Comparison of ENCODE assay signal across 1 mouse cellular context in the genomic region with DNA sequence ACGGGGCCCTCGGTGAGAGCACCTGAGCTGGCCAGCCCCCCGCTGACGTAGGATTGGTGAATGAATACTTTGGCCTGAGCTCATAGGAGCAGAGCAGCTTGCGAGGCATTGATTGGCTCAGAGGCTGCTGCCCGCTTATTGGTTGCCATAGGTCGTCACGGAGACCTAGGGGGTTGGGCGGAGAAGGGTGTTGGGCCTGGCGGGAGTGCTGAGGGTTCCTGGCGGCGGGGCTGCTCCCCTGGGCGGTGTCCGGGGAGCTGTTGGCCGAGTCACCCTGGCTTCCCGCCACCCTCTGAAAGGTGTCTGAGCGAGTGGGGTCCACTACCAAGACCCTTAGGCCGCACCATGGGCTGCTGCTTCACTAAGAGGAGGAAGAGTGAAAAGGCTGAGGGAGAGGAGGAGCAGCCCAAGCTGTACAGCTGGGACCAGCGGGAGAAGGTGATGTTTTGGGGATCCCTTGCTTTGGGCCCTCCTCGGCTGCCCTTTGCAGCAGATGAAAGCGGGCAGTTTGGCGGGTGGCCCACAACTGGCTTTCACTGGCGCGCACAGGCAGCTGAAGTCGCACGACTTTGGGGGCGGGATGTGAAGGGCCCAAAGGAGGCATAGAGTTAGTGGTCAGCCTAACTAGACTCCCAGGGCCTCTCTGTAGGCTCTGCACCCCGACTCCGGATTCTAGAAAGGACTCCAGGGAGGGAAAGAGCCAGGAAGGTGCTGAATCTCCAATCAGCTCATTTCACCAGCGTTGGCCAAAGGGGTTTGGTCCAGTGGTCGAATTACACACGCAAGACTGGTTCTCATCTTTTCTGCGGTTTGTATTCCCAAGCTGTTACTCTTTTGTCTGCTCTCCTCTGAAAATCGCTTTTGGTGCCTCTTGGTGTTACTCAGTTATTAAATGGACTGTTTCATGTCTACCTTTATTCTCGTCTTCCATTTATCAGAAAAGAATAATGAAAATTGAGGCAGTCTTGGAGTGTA.
TF ChIP-seq lines count a peak whose summit lies in the region.

TSS of gene Rp2 (plus strand) at position 91 of the 975 bp plus-strand sequence.

TF ChIP-seq in MEL, 35 proteins besides CTCF, POLR2A, EP300 and RAD21 (continued from another document):
- TF ChIP-seq TCF12 (IDR thresholded peaks at IDR 0.05; ENCODE audit: low read depth, low read length) (peak; percentile 26; the same call in 1 of the 2 replicates), CHD1 (IDR thresholded peaks at IDR 0.05; ENCODE audit: low read depth, low read length) (no peak), SMC3 (IDR thresholded peaks at IDR 0.05; ENCODE audit: low read depth, low read length) (no peak), USF2 (IDR thresholded peaks at IDR 0.05; ENCODE audit: borderline replicate concordance in 1 of 2, insufficient read depth in 1 of 2, low read depth in 1 of 2, low read length in 2 of 2) (no peak), MYB (IDR thresholded peaks at IDR 0.05; ENCODE audit: low read depth, low read length) (no peak), ZC3H11A (IDR thresholded peaks at IDR 0.05; ENCODE audit: low read depth, low read length) (no peak), GATA1 (IDR thresholded peaks at IDR 0.05; ENCODE audit: low read depth, low read length) (no peak), UBTF (IDR thresholded peaks at IDR 0.05; ENCODE audit: borderline replicate concordance, insufficient read depth, low read depth, low read length) (no peak), MYC (IDR thresholded peaks at IDR 0.05; ENCODE audit: low read depth, low read length) (no peak), ZKSCAN1 (IDR thresholded peaks at IDR 0.05; ENCODE audit: low read depth, low read length) (no peak), TBP (IDR thresholded peaks at IDR 0.05; ENCODE audit: low read depth, low read length) (0 out of 2 replicates have a peak, but pooled peaks have one; percentile 28), BHLHE40 (IDR thresholded peaks at IDR 0.05; ENCODE audit: borderline replicate concordance, low read depth, low read length) (no peak), CHD2 (IDR thresholded peaks at IDR 0.05; ENCODE audit: low read length) (peak; percentile 75), MEF2A (IDR thresholded peaks at IDR 0.05; ENCODE audit: extremely low read depth, insufficient replicate concordance, low read depth, low read length, poor library complexity, severe bottlenecking) (no peak), MAZ (IDR thresholded peaks at IDR 0.05; ENCODE audit: low read depth, low read length) (peak; percentile 79), E2F4 (IDR thresholded peaks at IDR 0.05; ENCODE audit: borderline replicate concordance, low read depth, low read length) (peak; percentile 7; the same call in 1 of the 2 replicates)
TF ChIP-seq in MEL: peak in this region for 11.
